Mouse (Mus musculus) liver, adult 2 months (tissue): ENCODE data around the gene Msrb3. TPM values are rescaled to one million over a fixed set of nuclear protein-coding genes. Genes with fewer than 3 reads are reported as not detected.

Experiments
- DNase-seq: peaks from one replicate; pipeline ENCODE4 v3.0.0-alpha.2; 2011; ENCODE audit warnings: low read depth, low spot score; ENCODE audit errors: extremely low read depth
- H3K27ac ChIP-seq: fragments of 200-500 bp; replicated peaks from 2 replicates; pipeline ENCODE4 v1.5.1; 2012; ENCODE audit warnings: low read depth, mild to moderate bottlenecking, control low read depth, inconsistent platforms, low read length; ENCODE audit not compliant: insufficient read depth
- H3K27me3 ChIP-seq: fragments of 200-500 bp; 2 replicates; pipeline ENCODE4 v1.6.1; 2012; ENCODE audit warnings: mild to moderate bottlenecking, moderate library complexity, low read length, inconsistent platforms; ENCODE audit not compliant: control insufficient read depth, insufficient read depth
- H3K36me3 ChIP-seq: fragments of 200-500 bp; 2 replicates; pipeline ENCODE4 v1.6.1; 2012; ENCODE audit warnings: low read length, inconsistent platforms; ENCODE audit not compliant: control insufficient read depth, insufficient read depth
- H3K4me1 ChIP-seq: fragments of 200-500 bp; 2 replicates; pipeline ENCODE4 v1.6.1; 2011; ENCODE audit warnings: low read length; ENCODE audit not compliant: control insufficient read depth, insufficient read depth
- H3K4me3 ChIP-seq: fragments of 200-500 bp; 2 replicates; pipeline ENCODE4 v1.5.1; 2011; ENCODE audit warnings: low read depth, mild to moderate bottlenecking, control low read depth, low read length, moderate library complexity; ENCODE audit not compliant: insufficient read depth
- H3K79me2 ChIP-seq: fragments of 200-500 bp; 2 replicates; pipeline ENCODE4 v1.6.1; 2012; ENCODE audit warnings: inconsistent platforms, mild to moderate bottlenecking, low read length, moderate library complexity; ENCODE audit not compliant: control insufficient read depth, insufficient read depth
- H3K9ac ChIP-seq: fragments of 200-500 bp; 2 replicates; pipeline ENCODE4 v1.6.1; 2012; ENCODE audit warnings: low read depth, mild to moderate bottlenecking, control low read depth, inconsistent platforms, low read length
- CTCF ChIP-seq: fragments of 200-500 bp; IDR thresholded peaks from 2 replicates; pipeline ENCODE4 v1.5.1; 2011; ENCODE audit warnings: low read depth, low read length, control low read depth
- POLR2A ChIP-seq: fragments of 200-500 bp; IDR thresholded peaks from 2 replicates; pipeline ENCODE4 v1.6.1; 2011; ENCODE audit warnings: low read length, control low read depth; ENCODE audit not compliant: insufficient read depth; ENCODE audit errors: extremely low read depth
- WGBS: fragments of 180-500 bp; shearing (Covaris S2); methylation state at CpG from one replicate; pipeline ENCODE4 v1.1.7; 2018; 5-methylcytosine and 5-hydroxymethylcytosine counted together
- polyA plus RNA-seq: library from polyadenylated mRNA; depleted of rRNA; stranded (reverse); fragments of >200 nt; gene quantifications from 2 replicates; pipeline ENCODE4 v1.2.3, GENCODE M21; 2012; rRNA removed
- total RNA-seq: library from RNA; depleted of rRNA; stranded (reverse); fragments of >200 nt; gene quantifications from 2 replicates; pipeline ENCODE4 v1.2.3, GENCODE M21; 2014; rRNA removed

The Msrb3 gene
- total and polyA plus RNA-seq, 2 experiments, result 4.1 to 9.5 TPM

GRCm38 (mm10) chr10:120734364-120734763 lies 164.5 kb downstream of the Msrb3 start:
- TF ChIP-seq CTCF (no peak), POLR2A (no peak)
- whole genome bisulfite sequencing, result 90% methylated on average over 2 of the region's 2 CpGs
- no peak overlapping the region for H3K9ac ChIP-seq

More at GRCm38 (mm10) chr10:120734364-120734763, 164.5 kb downstream of the Msrb3 start:
- no peaks in the 10 kb centered on the region for H3K36me3 ChIP-seq
- H3K27me3 ChIP-seq, result peaks cover 8% of the 10 kb centered on the region; the same call in 1 of the 2 replicates
- H3K4me3 ChIP-seq, result no peak overlapping the region
- H3K79me2 ChIP-seq, result no peaks in the 10 kb centered on the region
- DNase-seq, result no peak
- no peak overlapping the region for H3K27ac ChIP-seq
- peaks cover 1% of the 10 kb centered on the region; the same call in 1 of the 2 replicates for H3K4me1 ChIP-seq

Other genes with a start within 250 kb of the Msrb3 start
- gene Lemd3, start 80.2 kb upstream of the Msrb3 start, total RNA-seq, result 5.2 and 5.4 TPM in 2 replicates
- 2.4 and 3.6 TPM in 2 replicates for gene Lemd3, start 80.2 kb upstream of the Msrb3 start, polyA plus RNA-seq
- gene Wif1, start 134.9 kb upstream of the Msrb3 start, total RNA-seq, result 0.07 TPM in 1 of 2 replicates, not detected in the other
- 0.06 TPM in 1 of 2 replicates, not detected in the other for gene Wif1, start 134.9 kb upstream of the Msrb3 start, polyA plus RNA-seq